ENCODE assay signal across 22 mouse cellular contexts in the genomic region with DNA sequence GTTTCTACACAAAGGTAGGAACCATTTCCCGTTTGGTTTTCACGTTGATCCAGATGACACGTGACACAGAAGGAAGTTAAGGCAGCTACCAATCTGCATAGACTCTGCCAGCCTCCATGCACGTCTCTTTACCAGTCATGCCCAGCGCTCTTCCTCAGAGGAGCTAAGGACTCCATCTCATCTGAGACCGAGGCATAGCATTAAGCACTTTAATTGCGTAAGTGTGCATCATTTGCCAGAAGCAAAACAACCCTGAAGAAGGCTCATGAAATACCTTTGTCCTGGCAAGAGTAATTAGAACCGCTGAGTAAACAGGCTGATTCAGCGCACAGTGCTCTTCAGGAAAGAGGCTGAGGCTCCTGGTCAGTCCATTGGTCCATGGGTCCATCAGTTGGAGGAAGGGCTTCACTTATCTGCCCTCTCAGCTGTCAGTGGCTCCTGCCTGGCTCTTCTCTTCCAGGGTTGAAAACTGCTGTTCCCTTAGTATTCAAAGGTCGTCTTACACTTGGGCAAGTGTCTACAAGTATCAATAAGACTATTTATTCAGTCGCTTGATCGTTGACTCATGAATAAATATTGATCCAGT. TPM values are rescaled to one million over a fixed set of nuclear protein-coding genes. Genes with fewer than 3 reads are reported as not detected.
DNase-seq lines count a peak whose midpoint lies in the region; ATAC-seq and TF ChIP-seq lines count a peak whose summit lies in the region.
"Had no signal": no experiment of that assay in that cellular context is flagged by ENCODE, and none has a peak within 500 bp of the region (broad histone marks: within the 10 kb centered on the region; RNA-seq: fewer than 3 reads in every experiment).

No protein-coding gene starts in this region.

- no peak for TF ChIP-seq CTCF in liver, adult 2 months (IDR thresholded peaks at IDR 0.05; ENCODE audit: low read depth, low read length)

- 28% methylated on average over 12 of the region's 12 CpGs for WGBS in liver, adult 2 months
- 57% methylated on average over 12 of the region's 12 CpGs for WGBS in intestine, embryonic 15.5 days
- 85% methylated on average over 12 of the region's 12 CpGs for WGBS in hindbrain, embryonic 10.5 days

- H3K4me1 ChIP-seq in liver, adult 2 months (ENCODE audit: control insufficient read depth, insufficient read depth, low read length), result peaks cover 7% of the 10 kb centered on the region
- peaks cover 3% of the 10 kb centered on the region; the same call in 1 of the 2 replicates for H3K4me1 ChIP-seq in intestine, embryonic 15.5 days (replicated peaks)
- peaks cover 6% of the 10 kb centered on the region; the same call in 1 of the 2 replicates for H3K4me1 ChIP-seq in hindbrain, embryonic 10.5 days (replicated peaks)
- H3K4me1 ChIP-seq: liver, embryonic 13.5 days; midbrain, embryonic 12.5 days had no signal

- no peak overlapping the region for H3K9ac ChIP-seq in liver, adult 2 months (ENCODE audit: low read depth, low read length)
- no peak overlapping the region for H3K9ac ChIP-seq in intestine, embryonic 15.5 days
- H3K9ac ChIP-seq: forebrain, postnatal 0 days; hindbrain, embryonic 12.5 days; liver, embryonic 13.5 days; lung, embryonic 14.5 days; midbrain, embryonic 12.5 days had no signal

- no peak overlapping the region for H3K4me2 ChIP-seq in intestine, embryonic 15.5 days (replicated peaks)
- H3K4me2 ChIP-seq: hindbrain, embryonic 12.5 days; liver, embryonic 13.5 days; lung, embryonic 14.5 days; midbrain, embryonic 12.5 days had no signal

- H3K4me3 ChIP-seq in liver, adult 2 months (ENCODE audit: insufficient read depth, low read depth, low read length), result no peak overlapping the region
- no peak overlapping the region for H3K4me3 ChIP-seq in intestine, embryonic 15.5 days (replicated peaks)
- H3K4me3 ChIP-seq in hindbrain, embryonic 10.5 days, result no peak overlapping the region
- H3K4me3 ChIP-seq: heart, embryonic 10.5 days; hindbrain, embryonic 12.5 days; liver, embryonic 13.5 days; midbrain, embryonic 12.5 days; myocyte had no signal

- TF ChIP-seq POLR2A in liver, adult 2 months (IDR thresholded peaks at IDR 0.05; ENCODE audit: extremely low read depth, insufficient read depth, low read length), result no peak

- no peaks in the 10 kb centered on the region for H3K27me3 ChIP-seq in liver, adult 2 months (ENCODE audit: control insufficient read depth, insufficient read depth, low read length)
- H3K27me3 ChIP-seq in intestine, embryonic 15.5 days (replicated peaks), result no peaks in the 10 kb centered on the region
- H3K27me3 ChIP-seq in hindbrain, embryonic 10.5 days (ENCODE audit: insufficient read depth, poor library complexity, severe bottlenecking), result no peaks in the 10 kb centered on the region
- H3K27me3 ChIP-seq: hindbrain, embryonic 12.5 days; liver, embryonic 13.5 days; midbrain, embryonic 12.5 days had no signal

- no peaks in the 10 kb centered on the region for H3K79me2 ChIP-seq in liver, adult 2 months (ENCODE audit: control insufficient read depth, insufficient read depth, low read length)

- peak; percentile 90 for DNase-seq in liver, adult 2 months (ENCODE audit: extremely low read depth, low read depth, low spot score)
- no peak for DNase-seq in liver
- DNase-seq in kidney, postnatal 14 days, result peak; percentile 56
- no peak for DNase-seq in hindbrain, embryonic 10.5 days (ENCODE audit: low spot score)
- DNase-seq in thymus, postnatal 10 days (ENCODE audit: low spot score in 2 of 2), result no peak
- no peak for DNase-seq in urinary bladder, postnatal 10 days (ENCODE audit: low spot score)
- DNase-seq: adrenal gland, postnatal 10 days; cerebellum, adult 11 months; cerebellum, postnatal 14 days; embryo, embryonic 11 days; forebrain, postnatal 0 days; gastrocnemius, postnatal 36 days; liver, embryonic 13.5 days; lung, embryonic 14.5 days; spleen, adult 18-20 months; thymus, postnatal 4 days had no signal

- no peaks in the 10 kb centered on the region for H3K9me3 ChIP-seq in intestine, embryonic 15.5 days
- no peaks in the 10 kb centered on the region for H3K9me3 ChIP-seq in hindbrain, embryonic 10.5 days
- H3K9me3 ChIP-seq: heart, embryonic 10.5 days; hindbrain, embryonic 12.5 days; liver, embryonic 13.5 days; midbrain, embryonic 12.5 days had no signal

- H3K27ac ChIP-seq in liver, adult 2 months (replicated peaks; ENCODE audit: insufficient read depth, low read depth, low read length), result no peak overlapping the region
- H3K27ac ChIP-seq in intestine, embryonic 15.5 days, result no peak overlapping the region
- no peak overlapping the region for H3K27ac ChIP-seq in hindbrain, embryonic 10.5 days
- H3K27ac ChIP-seq: heart, embryonic 10.5 days; hindbrain, embryonic 12.5 days; liver, embryonic 13.5 days; midbrain, embryonic 12.5 days had no signal

- no peaks in the 10 kb centered on the region for H3K36me3 ChIP-seq in liver, adult 2 months (ENCODE audit: control insufficient read depth, insufficient read depth, low read length)
- H3K36me3 ChIP-seq in intestine, embryonic 15.5 days, result no peaks in the 10 kb centered on the region
- no peaks in the 10 kb centered on the region for H3K36me3 ChIP-seq in hindbrain, embryonic 10.5 days
- H3K36me3 ChIP-seq: heart, embryonic 10.5 days; hindbrain, embryonic 12.5 days; liver, embryonic 13.5 days; midbrain, embryonic 12.5 days had no signal

- ATAC-seq in intestine, embryonic 15.5 days, result peak; percentile 80
- ATAC-seq: forebrain, postnatal 0 days had no signal

RNA-seq across cellular contexts. Expression of a gene that starts 44.9 kb away (rescaled TPM):
- 0.09 TPM in 1 of 2 replicates, not detected in the other for total RNA-seq in liver, adult 2 months (2014; rRNA removed)
- polyA plus RNA-seq in liver, adult 2 months (2012; rRNA removed), result 0.05 TPM in 1 of 2 replicates, not detected in the other
- 1.8 and 1.9 TPM in 2 replicates for polyA plus RNA-seq in intestine, embryonic 15.5 days (2015; fragmentation: Nextera tagmentation; extraction: Ambion mirVana)
- 0.68 and 1.00 TPM in 2 replicates for polyA plus RNA-seq in hindbrain, embryonic 10.5 days (2016; fragmentation: Nextera tagmentation; extraction: Ambion mirVana)
- total RNA-seq: megakaryocyte progenitor cell, adult 5-6 weeks had no signal

Comparison
In these comparisons a context has a peak if more than half of its experiments do, and no peak if none do; other contexts are left out.
1. DNase-seq: peak in liver, adult 2 months (single experiment) and kidney, postnatal 14 days (single experiment); none in liver (single experiment), hindbrain, embryonic 10.5 days (single experiment), thymus, postnatal 10 days (0 of 2) and urinary bladder, postnatal 10 days (single experiment).